Mouse (Mus musculus) olfactory bulb, adult 2 months (tissue): ENCODE measurements around the gene Rragc.

ENCODE experiments used
- CTCF ChIP-seq: fragments of 200-500 bp; IDR thresholded peaks from 2 replicates; pipeline ENCODE4 v1.5.1; 2012; ENCODE audit warnings: low read depth, mild to moderate bottlenecking, low read length, moderate library complexity; ENCODE audit not compliant: insufficient read depth
- POLR2A ChIP-seq: fragments of 200-500 bp; IDR thresholded peaks from 2 replicates; pipeline ENCODE4 v1.6.1; 2012; ENCODE audit warnings: mild to moderate bottlenecking, low read depth, low read length, moderate library complexity; ENCODE audit not compliant: insufficient read depth

DNA sequence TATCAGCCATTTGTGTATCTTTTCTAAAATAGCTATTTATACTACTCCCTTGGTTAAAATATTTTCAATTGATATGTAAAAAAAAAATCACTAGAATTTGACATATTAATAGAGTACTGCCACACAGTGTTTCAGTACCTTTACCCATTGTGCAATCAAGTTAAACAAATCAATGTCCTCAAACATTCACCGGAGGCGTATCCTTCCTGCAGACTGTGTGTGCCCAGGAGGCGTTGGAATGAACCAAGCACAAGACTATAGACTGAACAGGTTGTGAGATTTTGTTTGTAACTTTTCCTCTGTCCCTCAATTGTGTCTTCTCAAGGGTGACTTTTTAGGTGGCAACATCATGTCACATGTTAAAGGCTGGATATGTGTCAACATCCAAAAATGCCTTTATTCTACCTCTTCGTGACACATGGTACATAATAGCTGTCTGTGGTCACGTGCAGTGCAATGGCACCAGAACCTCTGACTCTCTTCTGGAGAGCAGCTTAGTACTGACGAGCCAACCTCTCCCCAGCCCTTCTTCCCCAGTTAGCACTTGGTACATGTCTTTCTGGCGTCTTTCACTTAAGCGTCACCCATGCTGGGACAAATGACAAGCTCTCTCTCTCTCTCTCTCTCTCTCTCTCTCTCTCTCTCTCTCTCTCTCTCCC, 51.5 kb downstream of the Rragc start:
- TF ChIP-seq CTCF (no peak), POLR2A (no peak)
